Mouse (Mus musculus) right cerebral cortex, postnatal 25 days (tissue): ENCODE measurements around the gene Foxo4.

Source experiments
- DNase-seq: peaks from one replicate; pipeline ENCODE4 v3.0.0; 2022

Foxo4 gene

GRCm38 (mm10) chrX:101253952-101254729 lies at the start of gene Foxo4:
Gene Foxo4, plus strand, starts transcription at chrX:101254528.
- DNase-seq = peak; percentile 80

GRCm38 (mm10) chrX:101221834-101222795 lies 32.2 kb upstream of the Foxo4 start, which contains the start of gene Snx12:
Gene Snx12, minus strand, starts transcription at chrX:101222563.
- DNase-seq = peak; percentile 87

GRCm38 (mm10) chrX:101222796-101223162 lies 31.5 kb upstream of the Foxo4 start:
- DNase-seq = no peak

GRCm38 (mm10) chrX:101245011-101245410 lies 9.3 kb upstream of the Foxo4 start:
- DNase-seq = no peak

GRCm38 (mm10) chrX:101254740-101255139 lies 412 bp downstream of the Foxo4 start:
- DNase-seq = no peak

- DNase-seq = no peak
Measured at GRCm38 (mm10) chrX:101256603-101257002, 2.3 kb downstream of the Foxo4 start.

- DNase-seq = no peak
Measured at GRCm38 (mm10) chrX:101260441-101261325, 6.4 kb downstream of the Foxo4 start.

- DNase-seq = no peak
Measured at GRCm38 (mm10) chrX:101263892-101264291, 9.6 kb downstream of the Foxo4 start, which contains the start of gene Gm614. Gene Gm614, minus strand, starts transcription at chrX:101263992.

- no peak for DNase-seq
Measured at GRCm38 (mm10) chrX:101266631-101267030, 12.3 kb downstream of the Foxo4 start.

- no peak for DNase-seq
Measured at GRCm38 (mm10) chrX:101268025-101268754, 13.9 kb downstream of the Foxo4 start, which contains the start of gene Il2rg. Gene Il2rg, minus strand, starts transcription at chrX:101268255.

- no peak for DNase-seq
Measured at GRCm38 (mm10) chrX:101268755-101269124, 14.4 kb downstream of the Foxo4 start, which contains the start of gene Gm20489. Gene Gm20489, minus strand, starts transcription at chrX:101269023.

GRCm38 (mm10) chrX:101273410-101273809 lies 19.1 kb downstream of the Foxo4 start:
- no peak for DNase-seq

GRCm38 (mm10) chrX:101273875-101274738 lies 19.8 kb downstream of the Foxo4 start, which contains the start of gene Med12:
Gene Med12, plus strand, starts transcription at chrX:101274030.
- DNase-seq = peak; percentile 79

- no peak for DNase-seq
Measured at GRCm38 (mm10) chrX:101282813-101283212, 28.5 kb downstream of the Foxo4 start.

- no peak for DNase-seq
Measured at GRCm38 (mm10) chrX:101285534-101285933, 31.2 kb downstream of the Foxo4 start.

- no peak for DNase-seq
Measured at GRCm38 (mm10) chrX:101285953-101286670, 31.8 kb downstream of the Foxo4 start.

- DNase-seq = no peak
Measured at GRCm38 (mm10) chrX:101287543-101287942, 33.2 kb downstream of the Foxo4 start.

- no peak for DNase-seq
Measured at GRCm38 (mm10) chrX:101288432-101288831, 34.1 kb downstream of the Foxo4 start.

GRCm38 (mm10) chrX:101289037-101289436 lies 34.7 kb downstream of the Foxo4 start:
- DNase-seq = no peak

- no peak for DNase-seq
Measured at GRCm38 (mm10) chrX:101290111-101290510, 35.8 kb downstream of the Foxo4 start.
